Mouse (Mus musculus) E14TG2a.4 (cell line): ENCODE results near the gene Arhgef12.

ENCODE experiments used
- H3K27me3 ChIP-seq: 2 replicates; pipeline ENCODE4 v1.6.1; 2014; ENCODE audit warnings: low read length, control low read depth; ENCODE audit not compliant: insufficient read depth
- H3K36me3 ChIP-seq: 2 replicates; pipeline ENCODE4 v1.6.1; 2014; ENCODE audit warnings: low read length, control low read depth; ENCODE audit not compliant: insufficient read depth
- H3K4me1 ChIP-seq: replicated peaks from 2 replicates; pipeline ENCODE4 v1.6.1; 2014; ENCODE audit warnings: low read depth, low read length, control low read depth
- H3K4me3 ChIP-seq: replicated peaks from 2 replicates; pipeline ENCODE4 v1.5.1; 2014; ENCODE audit warnings: mild to moderate bottlenecking, low read length
- H3K9me3 ChIP-seq: 2 replicates; pipeline ENCODE4 v1.6.1; 2014; ENCODE audit warnings: low read length, control low read depth
- CTCF ChIP-seq: conservative IDR thresholded peaks from 2 replicates; pipeline ENCODE4 v1.5.1; 2014; ENCODE audit warnings: low read length
- NANOG ChIP-seq: IDR thresholded peaks from 2 replicates; pipeline ENCODE4 v1.6.1; 2014; ENCODE audit warnings: borderline replicate concordance, low read length, mixed read lengths
- POU5F1 ChIP-seq: IDR thresholded peaks from 2 replicates; pipeline ENCODE4 v1.6.1; 2014; ENCODE audit warnings: low read length, borderline replicate concordance

Arhgef12 gene

DNA sequence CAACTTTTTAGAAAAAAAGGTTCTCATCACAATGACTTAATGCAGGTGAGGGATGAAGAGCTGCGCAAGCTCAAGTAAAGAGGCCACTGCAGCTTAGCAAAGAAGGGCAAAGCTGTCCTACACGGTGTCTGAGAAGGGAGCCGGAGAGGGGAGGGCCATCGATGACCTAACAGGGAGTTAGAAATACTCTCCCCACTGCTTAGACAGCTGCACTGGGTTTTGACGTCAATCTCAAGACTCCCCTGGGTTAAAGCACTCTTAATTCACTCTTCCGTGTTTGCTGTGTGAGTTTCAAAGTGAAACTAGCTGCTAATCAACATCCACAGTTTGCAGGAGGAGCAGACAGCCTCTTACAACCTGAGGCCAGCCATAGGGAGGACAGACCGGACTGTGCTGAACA lies 30.9 kb downstream of the Arhgef12 start:
- Histone ChIP-seq H3K36me3 (no peaks in the 10 kb centered on the region), H3K4me3 (no peak overlapping the region), H3K4me1 (peaks cover 7% of the 10 kb centered on the region), H3K9me3 (no peaks in the 10 kb centered on the region), H3K27me3 (no peaks in the 10 kb centered on the region)
- TF ChIP-seq NANOG = no peak
- no peak for TF ChIP-seq POU5F1
- TF ChIP-seq CTCF = no peak

DNA sequence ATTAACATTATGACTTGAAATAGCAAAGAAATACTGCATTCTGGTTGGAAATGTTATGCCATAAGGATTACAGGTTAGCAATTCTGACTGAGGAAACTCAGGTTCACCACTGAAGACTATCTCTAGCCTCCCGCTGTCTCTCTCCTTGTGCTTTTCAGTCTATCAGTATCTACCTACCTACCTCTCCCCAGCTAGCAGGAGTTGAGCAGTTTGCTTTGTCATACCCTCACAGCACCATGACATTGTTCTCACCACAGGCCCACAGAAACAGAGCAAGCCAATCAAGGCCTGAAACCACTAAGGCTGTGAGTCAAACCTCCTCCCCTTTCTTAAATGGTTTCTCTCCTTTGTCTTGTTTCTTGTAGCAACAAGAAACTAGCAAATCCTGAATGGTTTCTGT lies 32.4 kb downstream of the Arhgef12 start:
- no peak for TF ChIP-seq NANOG
- no peak for TF ChIP-seq POU5F1
- no peak for TF ChIP-seq CTCF
- no peaks in the 10 kb centered on the region for H3K27me3 ChIP-seq
- no peaks in the 10 kb centered on the region for H3K9me3 ChIP-seq
- peaks cover 5% of the 10 kb centered on the region for H3K4me1 ChIP-seq
- H3K36me3 ChIP-seq = no peaks in the 10 kb centered on the region
- no peak overlapping the region for H3K4me3 ChIP-seq

DNA sequence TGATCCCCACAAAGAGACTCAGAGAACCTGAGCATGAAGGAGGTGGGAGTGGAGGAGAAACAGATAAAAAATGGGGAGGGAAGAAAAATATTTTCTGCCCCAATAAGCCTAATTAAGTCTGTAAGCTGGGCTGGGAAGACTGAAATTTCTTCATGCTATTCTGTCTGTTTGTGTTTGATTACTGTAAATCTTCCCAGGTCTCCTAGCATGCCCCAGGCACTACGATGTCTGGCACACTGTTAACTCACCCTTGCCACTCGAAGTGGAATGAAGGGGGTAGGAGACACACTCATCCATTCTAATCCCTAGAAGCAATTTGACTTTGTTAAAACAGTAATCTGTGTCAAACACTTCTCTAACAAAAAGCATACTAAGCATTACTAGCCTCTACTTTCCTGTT lies 35.3 kb downstream of the Arhgef12 start:
- H3K4me1 ChIP-seq = peaks cover 5% of the 10 kb centered on the region
- no peak for TF ChIP-seq CTCF
- no peak for TF ChIP-seq NANOG
- no peak for TF ChIP-seq POU5F1

DNA sequence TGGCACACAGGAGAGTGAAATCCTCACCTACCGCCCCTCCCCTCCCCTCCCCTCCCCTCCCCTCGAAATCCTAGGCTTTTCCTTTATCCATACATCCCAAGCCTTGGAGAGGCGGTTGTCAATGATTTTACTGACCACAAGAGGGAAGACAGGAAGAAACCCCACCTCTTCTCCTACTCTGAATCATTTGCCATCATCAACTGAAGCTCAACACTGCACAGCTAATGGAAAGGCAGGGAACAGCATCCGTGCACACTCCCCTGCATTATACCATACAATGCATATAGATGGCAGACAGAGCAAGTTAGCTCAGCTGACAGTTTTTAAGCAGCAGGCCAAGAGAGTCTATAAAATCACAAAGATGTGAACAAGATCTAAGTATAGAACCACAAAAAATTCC lies 35.9 kb downstream of the Arhgef12 start:
- no peaks in the 10 kb centered on the region for H3K27me3 ChIP-seq
- no peak for TF ChIP-seq CTCF
- TF ChIP-seq POU5F1 = no peak
- no peak for TF ChIP-seq NANOG
- no peaks in the 10 kb centered on the region for H3K9me3 ChIP-seq
- H3K4me1 ChIP-seq = peaks cover 5% of the 10 kb centered on the region
- H3K4me3 ChIP-seq = no peak overlapping the region
- H3K36me3 ChIP-seq = no peaks in the 10 kb centered on the region

More for the DNA sequence above, 35.3 kb downstream of the Arhgef12 start:
- no peaks in the 10 kb centered on the region for H3K9me3 ChIP-seq
- no peaks in the 10 kb centered on the region for H3K27me3 ChIP-seq
- no peaks in the 10 kb centered on the region for H3K36me3 ChIP-seq
- no peak overlapping the region for H3K4me3 ChIP-seq

DNA sequence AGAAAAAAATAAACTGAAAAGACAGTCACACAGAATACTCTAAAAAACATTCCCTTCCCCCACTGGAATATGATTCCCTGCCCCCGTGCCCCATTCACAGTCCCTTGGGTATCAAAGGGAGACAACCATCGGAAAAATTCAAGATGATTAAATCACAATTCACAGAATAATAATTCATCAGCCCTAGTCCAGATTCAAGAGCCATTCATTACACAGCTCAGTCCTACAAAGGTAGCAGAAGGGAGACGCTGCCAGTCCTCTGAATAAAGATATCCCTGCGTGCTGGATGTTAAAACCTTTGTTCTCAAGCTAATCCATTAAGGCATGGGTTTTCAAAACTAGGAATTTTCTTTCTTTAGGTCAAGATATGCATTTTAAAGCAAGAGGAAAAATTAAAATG lies 36.5 kb downstream of the Arhgef12 start:
- Histone ChIP-seq H3K9me3 (no peaks in the 10 kb centered on the region), H3K36me3 (no peaks in the 10 kb centered on the region), H3K4me1 (peaks cover 5% of the 10 kb centered on the region), H3K27me3 (no peaks in the 10 kb centered on the region), H3K4me3 (no peak overlapping the region)
- TF ChIP-seq POU5F1 = no peak
- no peak for TF ChIP-seq NANOG
- no peak for TF ChIP-seq CTCF

DNA sequence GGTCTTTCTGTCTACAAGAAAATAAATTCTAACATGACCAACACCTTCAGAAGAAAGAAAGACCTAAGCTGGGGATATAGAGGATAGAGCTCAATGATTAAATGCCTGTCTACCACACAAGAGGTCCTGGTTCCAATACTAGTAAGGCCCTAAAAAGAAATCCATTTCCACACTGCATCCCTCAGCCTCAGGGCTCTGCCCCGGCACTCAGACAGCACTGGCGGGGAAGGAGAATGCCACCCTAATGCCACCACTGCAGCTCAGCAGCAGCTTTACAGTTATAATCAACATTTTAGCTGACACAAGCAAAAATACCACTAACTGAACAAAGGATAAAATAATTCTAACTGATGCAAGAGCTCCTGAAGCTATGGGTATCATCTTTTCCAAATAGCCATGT lies 36.9 kb downstream of the Arhgef12 start:
- Histone ChIP-seq H3K27me3 (no peaks in the 10 kb centered on the region), H3K4me3 (no peak overlapping the region), H3K9me3 (no peaks in the 10 kb centered on the region), H3K4me1 (peaks cover 5% of the 10 kb centered on the region), H3K36me3 (no peaks in the 10 kb centered on the region)
- TF ChIP-seq NANOG (no peak), POU5F1 (no peak), CTCF (no peak)

DNA sequence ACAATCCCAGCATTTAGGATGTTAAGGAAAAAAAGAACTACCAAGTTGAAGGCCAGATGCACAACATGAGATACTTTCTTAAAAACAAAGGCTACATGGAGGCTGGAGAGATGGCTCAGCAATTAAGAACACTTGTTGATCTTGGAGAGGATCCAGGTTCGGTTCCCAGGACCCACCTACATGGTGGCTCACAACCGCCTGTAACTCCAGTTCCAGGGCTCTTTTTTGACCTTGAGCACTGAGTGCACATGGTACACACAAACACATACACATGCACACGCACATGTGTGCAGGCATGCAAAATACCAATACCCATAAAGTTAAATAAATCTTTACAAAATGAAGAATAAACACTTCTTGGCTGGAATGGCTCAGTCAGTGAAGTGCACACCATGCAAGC lies 39.1 kb downstream of the Arhgef12 start:
- Histone ChIP-seq H3K9me3 (no peaks in the 10 kb centered on the region), H3K27me3 (no peaks in the 10 kb centered on the region), H3K4me3 (no peak overlapping the region), H3K36me3 (no peaks in the 10 kb centered on the region), H3K4me1 (peaks cover 5% of the 10 kb centered on the region)
- TF ChIP-seq POU5F1 (no peak), NANOG (no peak), CTCF (no peak)

DNA sequence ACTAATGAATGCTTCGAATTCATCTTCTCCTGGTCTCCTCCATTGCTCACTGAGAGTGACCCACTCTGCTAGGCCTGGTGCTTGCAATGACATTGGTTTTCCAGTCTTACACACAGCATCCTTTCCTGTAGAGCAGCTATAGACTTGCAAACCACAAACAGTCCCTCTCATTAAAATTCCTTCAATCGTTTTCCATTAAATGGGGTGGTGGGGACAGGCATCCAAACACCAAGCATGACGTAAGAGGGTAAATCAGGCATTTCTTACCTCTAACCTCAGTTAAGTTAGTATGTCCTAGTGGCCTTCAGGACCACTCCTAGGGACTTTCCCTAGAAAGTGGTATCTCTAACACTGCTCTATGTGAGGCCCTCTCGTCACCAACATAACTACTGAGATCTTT lies 41.8 kb downstream of the Arhgef12 start:
- Histone ChIP-seq H3K27me3 (no peaks in the 10 kb centered on the region), H3K9me3 (no peaks in the 10 kb centered on the region), H3K4me3 (no peak overlapping the region), H3K36me3 (no peaks in the 10 kb centered on the region), H3K4me1 (peaks cover 12% of the 10 kb centered on the region)
- TF ChIP-seq NANOG (no peak), CTCF (no peak), POU5F1 (no peak)

DNA sequence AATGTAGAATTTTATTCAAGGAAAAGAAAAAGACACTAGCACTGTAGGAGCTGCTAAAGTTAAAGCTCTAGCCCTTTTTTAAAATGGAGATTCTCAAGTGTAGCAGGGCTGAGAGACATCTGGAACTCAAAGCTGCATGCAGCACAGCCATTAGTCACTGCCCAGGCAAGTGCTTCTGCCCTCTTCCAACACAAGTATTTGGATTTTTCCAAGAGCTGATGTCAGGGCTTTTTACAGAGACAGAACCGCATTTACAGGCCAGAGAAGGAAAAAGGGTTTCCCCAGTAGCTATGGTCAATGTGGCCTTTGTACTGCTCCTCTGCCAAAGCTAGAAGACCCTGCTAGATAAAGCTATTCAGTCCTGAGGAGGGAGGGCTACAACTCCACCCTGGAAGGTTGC lies 45.5 kb downstream of the Arhgef12 start:
- H3K4me3 ChIP-seq = no peak overlapping the region
- no peaks in the 10 kb centered on the region for H3K27me3 ChIP-seq
- H3K4me1 ChIP-seq = peaks cover 12% of the 10 kb centered on the region
- no peaks in the 10 kb centered on the region for H3K36me3 ChIP-seq
- H3K9me3 ChIP-seq = no peaks in the 10 kb centered on the region
- TF ChIP-seq POU5F1 (no peak), NANOG (no peak), CTCF (no peak)

DNA sequence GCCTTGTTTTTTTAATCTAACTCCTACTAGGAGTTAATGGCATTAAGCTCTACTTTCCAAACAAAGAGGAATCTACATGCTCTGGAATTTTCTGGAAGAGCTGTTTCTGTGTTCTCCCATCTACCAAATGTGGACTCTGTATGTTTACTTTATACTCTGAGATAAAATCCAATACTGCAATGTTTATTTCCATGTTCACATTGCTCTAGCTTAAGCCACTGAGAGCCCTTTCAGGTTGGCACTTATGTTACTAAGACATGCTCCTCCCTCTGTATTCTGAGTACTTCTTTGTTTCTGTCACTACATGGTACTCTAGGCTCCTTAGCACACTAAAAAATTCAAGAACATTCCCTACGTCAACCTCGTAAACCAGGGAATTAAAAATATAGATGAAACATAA lies 56.6 kb downstream of the Arhgef12 start:
- Histone ChIP-seq H3K36me3 (peaks cover 4% of the 10 kb centered on the region; the same call in 1 of the 2 replicates), H3K4me1 (peaks cover 10% of the 10 kb centered on the region), H3K4me3 (no peak overlapping the region), H3K9me3 (peaks cover 18% of the 10 kb centered on the region), H3K27me3 (no peaks in the 10 kb centered on the region)
- TF ChIP-seq NANOG (no peak), CTCF (no peak), POU5F1 (no peak)
